Mouse (Mus musculus): ENCODE measurements at regions not wholly inside any gene's neighbourhood (a gene's known extent, or its start where the extent isn't known, plus 50 kb on each side); places are given as distances from the start of the nearest gene placed in this dataset.

DNA sequence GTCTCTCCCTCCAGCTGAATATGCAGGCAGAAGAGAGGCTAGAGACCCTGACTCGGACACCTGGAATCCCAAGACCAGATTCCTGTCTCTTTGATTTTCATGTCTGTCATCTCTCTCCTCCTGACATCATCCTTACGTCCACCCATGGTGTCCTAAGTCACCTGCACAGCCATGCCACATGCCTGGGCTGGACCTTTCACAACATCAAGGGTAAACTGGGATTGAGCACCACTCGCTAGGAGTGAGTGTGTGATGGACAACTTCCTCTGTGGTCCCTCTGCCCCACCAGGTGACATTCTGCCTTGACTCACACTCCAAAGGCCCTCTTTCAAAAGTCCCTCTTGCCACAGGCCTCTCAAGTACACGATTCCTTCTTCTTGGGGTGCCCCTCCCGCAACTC lies 244.1 kb downstream of the Bcl11b start:
- DNase-seq (ENCODE audit: low read depth, low spot score), result no peak

- DNase-seq (ENCODE audit: low read depth, low spot score), result no peak
Observed at GRCm38 (mm10) chr12:107759911-107760310, 243.5 kb downstream of the Bcl11b start.

DNA sequence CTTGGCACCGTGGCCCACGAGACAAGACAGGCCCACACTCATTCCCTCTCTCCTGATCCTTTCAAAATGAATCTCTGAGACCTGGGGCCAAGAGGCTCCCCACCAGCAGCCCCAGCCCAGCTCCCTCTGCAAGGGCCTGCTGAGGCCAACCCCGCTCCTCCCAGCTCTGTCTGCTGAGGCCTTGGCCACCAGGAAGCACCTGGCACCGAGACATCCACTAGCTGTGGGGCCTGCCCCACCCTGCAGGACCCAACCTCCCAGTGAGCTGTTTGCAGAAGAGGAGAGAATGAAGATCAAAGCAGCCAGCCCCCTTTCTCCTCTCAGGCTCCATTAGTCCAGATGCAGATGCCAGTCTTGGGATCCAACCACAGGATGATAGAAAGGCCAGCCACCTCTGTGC lies 241.3 kb downstream of the Bcl11b start:
- no peak for DNase-seq (ENCODE audit: low read depth, low spot score)

- no peak for DNase-seq (ENCODE audit: low read depth, low spot score)
Observed at GRCm38 (mm10) chr12:107769801-107770515, 233.4 kb downstream of the Bcl11b start.

DNA sequence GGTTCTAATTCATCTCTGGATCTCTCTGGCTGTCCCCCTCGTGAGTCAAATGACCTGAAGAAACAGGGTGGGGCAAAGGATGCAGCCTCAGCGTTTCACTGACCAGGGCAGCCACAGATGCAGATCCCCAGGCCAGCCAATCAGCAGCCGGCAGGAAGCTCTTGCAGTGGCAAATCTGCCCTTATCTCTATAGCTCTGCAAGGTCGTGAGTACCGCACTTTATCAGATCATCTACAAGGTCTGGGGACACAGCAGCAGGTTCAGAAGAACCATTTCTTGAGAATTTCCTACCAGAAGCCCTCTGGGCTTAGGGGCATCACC lies 232.9 kb downstream of the Bcl11b start:
- no peak for DNase-seq (ENCODE audit: low read depth, low spot score)

DNA sequence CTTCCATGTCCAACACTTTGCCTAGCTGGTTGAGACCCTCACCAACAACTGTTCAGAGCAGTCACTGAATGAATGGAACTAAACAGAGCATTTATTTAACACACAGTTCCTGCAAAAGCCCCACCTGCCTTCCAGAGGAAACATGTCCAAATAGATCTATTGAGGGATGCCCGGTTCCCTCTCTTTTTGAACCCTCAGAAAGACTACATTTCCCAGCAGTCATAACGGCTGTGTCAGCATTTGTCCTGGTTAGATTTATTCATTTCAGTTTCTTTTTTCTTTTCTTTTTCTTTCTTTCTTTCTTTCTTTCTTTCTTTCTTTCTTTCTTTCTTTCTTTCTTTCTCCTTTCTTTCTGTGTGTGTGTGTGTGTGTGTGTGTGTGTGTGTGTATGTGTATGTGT lies 232.1 kb downstream of the Bcl11b start:
- no peak for DNase-seq (ENCODE audit: low read depth, low spot score)

DNA sequence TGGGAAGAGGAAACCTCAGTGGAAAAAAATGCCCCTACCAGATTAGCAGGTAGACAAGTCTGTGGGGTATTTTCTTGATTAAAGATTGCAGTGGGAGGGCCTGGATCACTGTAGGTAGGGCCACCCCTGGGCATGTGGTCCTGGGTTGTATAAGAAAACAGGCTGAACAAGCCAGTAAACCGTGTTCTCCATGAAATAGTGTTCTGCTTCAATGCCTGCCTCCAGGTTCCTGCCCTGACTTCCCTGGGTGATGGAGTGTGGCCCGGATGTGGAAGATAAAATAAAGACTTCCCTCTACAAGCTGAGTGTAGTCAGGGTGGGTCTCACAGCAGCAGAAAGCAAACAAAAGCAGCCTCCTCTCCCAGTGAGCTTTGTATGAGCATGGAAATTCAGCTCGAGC lies 231.6 kb downstream of the Bcl11b start:
- DNase-seq (ENCODE audit: low read depth, low spot score), result no peak

DNA sequence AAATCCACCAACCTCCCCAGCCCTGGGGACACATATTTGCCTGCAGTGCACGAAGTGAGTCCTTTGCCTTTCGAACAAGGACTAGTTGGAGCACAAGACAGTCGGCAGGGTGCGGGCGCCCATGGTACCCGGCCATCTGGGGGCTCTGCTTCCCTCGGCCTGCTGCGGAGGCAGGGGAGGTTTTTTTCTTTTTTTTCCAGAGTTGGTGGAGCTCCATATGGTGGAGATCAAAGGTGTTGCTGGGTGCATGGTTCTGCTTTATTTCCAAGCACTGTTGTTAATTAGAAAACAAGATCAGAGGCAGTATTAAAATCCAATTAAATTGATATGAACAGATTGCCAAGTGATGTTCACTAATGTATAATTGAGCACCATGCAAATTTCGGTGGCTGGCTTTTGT lies 225.4 kb downstream of the Bcl11b start:
- DNase-seq (ENCODE audit: low read depth, low spot score), result no peak

DNA sequence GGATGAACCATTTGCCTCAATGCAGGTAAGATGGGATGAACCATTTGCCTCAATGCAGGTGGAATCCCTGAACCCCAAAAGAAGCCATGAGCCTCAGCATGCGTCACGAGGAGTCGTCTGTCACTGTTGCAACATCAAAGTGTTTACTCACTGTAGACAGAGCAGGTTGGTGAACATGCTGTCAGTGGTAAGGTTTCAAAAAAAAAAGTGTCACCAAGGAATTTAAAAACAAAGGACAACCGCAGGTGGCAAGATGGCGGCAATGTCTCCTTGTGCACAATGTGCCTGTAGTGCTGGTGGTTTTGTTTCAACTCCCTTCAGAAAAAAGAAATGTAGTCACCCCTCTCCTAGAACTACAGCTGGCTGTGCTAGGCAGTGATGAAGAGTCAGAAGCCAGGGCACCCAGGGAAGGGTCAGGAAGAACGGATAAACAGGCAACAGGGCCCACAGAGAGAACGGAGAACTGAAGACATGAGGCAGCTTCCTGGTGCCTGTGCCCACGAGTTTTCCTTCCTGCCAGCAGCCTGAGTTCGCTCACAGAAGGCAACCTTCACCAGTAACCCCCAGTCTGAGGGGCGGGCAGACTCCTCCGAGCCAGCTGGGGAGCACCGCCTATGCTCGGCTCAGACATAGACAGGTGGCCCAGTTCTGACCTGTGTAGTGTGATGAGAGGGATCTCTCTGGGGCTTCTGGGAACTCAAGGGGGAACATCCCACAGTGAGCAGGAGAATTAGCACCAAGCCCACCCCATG lies 223.9 kb downstream of the Bcl11b start:
- DNase-seq (ENCODE audit: low read depth, low spot score), result no peak

DNA sequence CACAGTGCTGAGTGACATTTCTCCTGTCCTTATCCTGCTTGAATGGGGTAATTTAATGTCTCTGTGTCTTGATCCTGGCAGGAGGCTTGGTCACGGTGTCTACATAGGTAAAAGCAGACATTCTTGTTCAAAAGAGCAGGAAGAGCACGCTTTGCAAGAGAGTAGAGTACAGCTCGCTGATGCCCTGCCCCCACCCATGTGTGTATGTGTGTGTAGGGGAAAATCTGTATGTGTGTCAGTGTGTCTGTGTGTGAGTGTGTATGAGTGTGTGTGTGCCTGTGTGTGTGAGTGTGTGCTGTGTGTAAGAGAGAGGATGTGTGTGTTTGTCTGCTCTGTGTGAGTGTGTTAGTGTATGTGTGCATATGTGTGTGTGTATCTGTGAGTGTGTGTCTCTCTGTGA lies 221.3 kb downstream of the Bcl11b start:
- DNase-seq (ENCODE audit: low read depth, low spot score), result no peak

DNA sequence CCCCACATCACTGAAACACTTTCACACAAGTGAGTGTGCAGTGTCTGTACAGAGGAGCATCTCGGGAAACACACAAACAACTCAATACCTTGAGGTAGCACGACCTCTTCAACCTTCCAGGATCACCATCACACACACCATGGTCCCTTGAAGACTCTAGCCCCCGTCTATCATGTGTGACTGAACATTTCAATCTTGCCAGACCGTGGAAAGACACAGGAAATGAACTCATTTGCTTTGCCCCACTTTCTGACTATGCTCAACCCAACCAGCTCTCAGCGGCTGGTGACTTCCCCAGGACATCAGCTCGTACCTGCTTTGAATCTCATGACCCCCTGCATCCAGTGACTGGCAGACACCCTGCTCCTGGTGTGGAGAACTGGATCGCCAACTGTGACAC lies 219.6 kb downstream of the Bcl11b start:
- DNase-seq (ENCODE audit: low read depth, low spot score), result no peak

DNA sequence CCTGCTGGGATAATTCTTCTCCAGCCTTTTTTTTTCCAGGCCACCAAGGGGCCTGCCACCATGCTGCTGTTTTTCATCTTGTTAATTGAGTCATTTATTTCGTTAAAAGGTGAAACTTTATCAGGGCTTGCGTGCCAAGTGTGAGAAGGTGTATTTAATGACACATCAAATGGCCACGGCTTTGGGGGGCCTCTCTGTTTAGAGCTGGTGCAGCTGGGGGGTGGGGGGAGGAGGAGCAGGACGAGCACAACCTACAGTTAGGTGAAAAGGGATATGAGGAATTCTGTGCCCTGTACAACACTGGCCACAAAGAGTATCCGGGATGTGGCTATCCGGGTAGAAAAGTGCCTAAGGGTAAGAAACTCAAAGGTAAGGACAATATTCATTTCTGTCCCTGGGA lies 213.6 kb downstream of the Bcl11b start:
- DNase-seq (ENCODE audit: low read depth, low spot score), result no peak

GRCm38 (mm10) chr12:107800296-107800695 lies 203.1 kb downstream of the Bcl11b start:
- no peak for DNase-seq (ENCODE audit: low read depth, low spot score)

DNA sequence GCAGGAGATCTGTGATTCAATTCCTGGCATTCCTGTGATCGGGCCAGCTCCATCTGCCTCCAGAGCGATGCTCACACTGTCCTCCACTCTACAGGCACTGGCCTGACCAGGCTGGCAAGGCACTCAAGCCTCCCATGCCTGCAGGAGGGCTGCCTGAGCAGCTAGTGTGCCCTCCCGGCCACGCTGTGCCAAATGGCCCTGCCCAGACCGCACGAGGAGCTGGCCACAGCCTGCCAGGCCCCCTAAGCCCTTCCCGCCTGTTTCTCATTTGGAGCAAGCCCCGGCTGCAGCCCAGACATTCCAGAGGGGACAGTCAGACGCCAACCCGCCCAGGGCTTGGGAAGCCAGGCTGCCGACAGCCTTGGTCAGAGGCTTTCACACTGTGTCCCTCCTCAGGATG lies 195.8 kb downstream of the Bcl11b start:
- no peak for DNase-seq (ENCODE audit: low read depth, low spot score)

DNA sequence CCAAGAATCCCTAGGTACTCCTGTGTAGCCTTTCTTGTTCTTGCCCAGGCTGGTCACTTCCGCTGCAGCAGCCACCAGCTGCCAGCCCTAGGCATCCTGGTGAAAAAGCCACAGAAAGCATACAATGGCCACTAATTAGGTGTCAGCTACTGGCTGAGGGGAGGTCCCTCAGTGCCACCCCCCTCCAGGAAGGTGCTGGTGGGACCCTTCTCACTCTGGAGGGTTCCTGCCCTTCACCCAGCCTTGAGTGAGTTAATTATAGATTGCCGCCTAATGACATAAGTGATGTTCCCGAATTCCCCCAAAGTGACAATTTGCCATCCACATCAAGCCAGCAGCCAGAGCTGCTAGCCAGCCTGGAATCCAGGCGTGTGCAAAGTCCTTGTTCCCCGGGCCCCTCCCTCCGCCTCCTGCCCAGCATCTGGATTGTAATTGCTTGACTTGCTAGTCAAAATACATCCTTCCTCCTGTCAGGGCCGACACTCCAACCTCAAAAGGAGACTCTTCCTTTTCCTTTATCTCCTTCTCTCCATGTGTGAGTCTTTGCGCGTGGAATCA lies 195.2 kb downstream of the Bcl11b start:
- no peak for DNase-seq (ENCODE audit: low read depth, low spot score)

- no peak for DNase-seq (ENCODE audit: low read depth, low spot score)
Observed at GRCm38 (mm10) chr12:107811231-107811630, 192.2 kb downstream of the Bcl11b start.

- no peak for DNase-seq (ENCODE audit: low read depth, low spot score)
Observed at GRCm38 (mm10) chr12:107812549-107813335, 190.7 kb downstream of the Bcl11b start.

GRCm38 (mm10) chr12:107814926-107815325 lies 188.5 kb downstream of the Bcl11b start:
- DNase-seq (ENCODE audit: low read depth, low spot score), result no peak

DNA sequence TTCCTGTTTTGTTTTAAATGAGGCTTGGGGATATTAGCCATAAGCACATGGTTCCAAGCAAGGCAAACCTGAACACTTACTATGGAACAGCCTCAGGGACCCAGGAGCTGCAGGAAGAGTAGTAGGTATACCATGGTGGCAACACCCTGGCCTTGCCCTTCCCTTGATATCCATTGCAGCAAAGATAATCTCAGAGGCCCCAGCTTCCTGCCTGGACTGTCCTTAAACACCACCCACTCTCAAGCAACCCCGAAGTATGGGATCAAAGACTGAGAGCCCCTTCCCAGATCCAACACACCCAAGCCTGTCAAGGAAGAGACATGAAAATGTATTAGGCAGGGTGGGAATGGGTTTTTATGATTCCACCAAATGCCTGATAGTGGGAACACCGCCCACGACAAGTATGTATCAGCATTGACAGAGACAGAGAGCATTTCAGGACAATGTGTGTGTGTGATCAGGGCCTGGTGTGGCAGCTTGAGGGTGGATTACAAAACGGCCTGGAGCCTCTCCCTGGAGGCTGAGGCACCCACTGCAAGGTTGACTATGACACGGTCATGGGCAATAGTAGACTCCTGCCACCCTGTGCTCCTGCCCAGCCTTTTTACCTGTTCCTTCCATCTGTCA lies 179.5 kb downstream of the Bcl11b start:
- no peak for DNase-seq (ENCODE audit: low read depth, low spot score)

GRCm38 (mm10) chr12:107825921-107826320 lies 177.5 kb downstream of the Bcl11b start:
- no peak for DNase-seq (ENCODE audit: low read depth, low spot score)

- DNase-seq (ENCODE audit: low read depth, low spot score), result no peak
Observed at GRCm38 (mm10) chr12:107831400-107832128, 171.8 kb downstream of the Bcl11b start.
